Mouse (Mus musculus): ENCODE data around the gene Mfsd4b4.
"Not testable (repeated sequence)": the region's sequence is repeated elsewhere in the genome, so short reads cannot be mapped to it uniquely, and the experiment has no call there.

The Mfsd4b4 gene

GRCm38 (mm10) chr10:39898874-39899371, at the start of gene Mfsd4b4:
Mfsd4b4 (minus strand) TSS chr10:39899238.
- DNase-seq (ENCODE audit: low read depth, low spot score): peak; percentile 92

DNA sequence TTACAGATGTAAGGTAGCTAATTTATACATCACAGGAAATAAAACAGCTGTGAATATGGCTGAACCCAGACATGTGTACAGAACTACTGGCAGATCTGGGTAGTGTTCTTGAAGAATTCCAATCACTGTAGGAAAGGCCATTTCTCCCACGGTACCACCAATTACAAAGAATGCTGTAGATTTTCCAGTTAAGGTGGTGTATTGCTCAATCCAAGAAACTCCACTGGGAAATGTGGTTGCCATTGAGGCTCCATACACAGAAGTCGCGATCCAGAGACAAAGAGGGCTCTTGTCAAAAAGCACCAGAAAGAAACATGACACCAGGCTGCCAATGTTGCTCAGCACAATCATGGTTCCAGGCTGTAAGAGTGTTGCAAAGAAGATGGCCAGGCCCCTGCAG, 48.2 kb upstream of the Mfsd4b4 start:
- not testable (repeated sequence) for DNase-seq (ENCODE audit: low read depth, low spot score)

- no peak for DNase-seq (ENCODE audit: low read depth, low spot score)
These were observed 37.5 kb upstream of the Mfsd4b4 start for GRCm38 (mm10) chr10:39936553-39936952.

GRCm38 (mm10) chr10:39926616-39927139, 27.6 kb upstream of the Mfsd4b4 start, which contains the start of gene Mfsd4b2:
Mfsd4b2 (minus strand) TSS chr10:39926923.
- no peak for DNase-seq (ENCODE audit: low read depth, low spot score)

DNA sequence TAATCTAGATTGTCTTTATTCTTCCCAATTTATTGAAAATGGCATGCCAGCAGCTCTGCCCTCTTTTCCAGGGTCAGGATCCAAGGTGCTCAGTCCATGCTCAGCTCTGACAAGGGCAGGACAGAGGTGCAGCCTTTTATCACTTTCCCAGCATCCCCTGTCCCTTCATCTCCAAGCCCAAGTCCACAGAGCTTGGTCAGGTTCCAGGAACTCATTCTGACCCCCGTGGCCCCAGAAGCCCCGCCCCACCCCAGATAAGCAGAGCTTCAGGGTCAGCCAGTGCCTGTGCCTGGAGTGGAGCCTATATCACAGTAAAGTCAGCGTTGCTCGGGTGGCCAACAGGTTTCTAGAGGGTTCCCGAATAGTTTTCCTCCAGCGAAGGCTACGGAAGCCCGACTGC, 25.5 kb upstream of the Mfsd4b4 start:
- DNase-seq (ENCODE audit: low read depth, low spot score): not testable (repeated sequence)

DNA sequence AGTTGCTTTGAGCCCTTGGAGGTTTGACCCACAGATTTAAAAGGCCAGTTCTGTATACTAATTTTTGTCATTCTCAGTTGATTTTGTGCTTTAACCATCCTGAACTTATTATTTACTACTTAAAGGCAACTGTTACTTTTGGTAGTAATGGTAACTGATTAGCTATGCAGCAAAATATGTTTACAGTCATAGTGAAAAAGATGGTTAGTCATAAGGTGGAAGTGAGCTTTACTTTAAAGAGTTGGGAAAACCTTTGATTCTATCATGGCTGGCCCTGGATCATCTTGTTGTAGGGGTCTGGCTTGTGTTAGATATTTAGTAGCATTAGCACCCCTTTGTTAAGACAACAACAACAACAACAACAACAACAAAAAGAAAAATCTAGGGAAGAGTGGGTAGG, 13.6 kb upstream of the Mfsd4b4 start:
- DNase-seq (ENCODE audit: low read depth, low spot score): no peak

DNA sequence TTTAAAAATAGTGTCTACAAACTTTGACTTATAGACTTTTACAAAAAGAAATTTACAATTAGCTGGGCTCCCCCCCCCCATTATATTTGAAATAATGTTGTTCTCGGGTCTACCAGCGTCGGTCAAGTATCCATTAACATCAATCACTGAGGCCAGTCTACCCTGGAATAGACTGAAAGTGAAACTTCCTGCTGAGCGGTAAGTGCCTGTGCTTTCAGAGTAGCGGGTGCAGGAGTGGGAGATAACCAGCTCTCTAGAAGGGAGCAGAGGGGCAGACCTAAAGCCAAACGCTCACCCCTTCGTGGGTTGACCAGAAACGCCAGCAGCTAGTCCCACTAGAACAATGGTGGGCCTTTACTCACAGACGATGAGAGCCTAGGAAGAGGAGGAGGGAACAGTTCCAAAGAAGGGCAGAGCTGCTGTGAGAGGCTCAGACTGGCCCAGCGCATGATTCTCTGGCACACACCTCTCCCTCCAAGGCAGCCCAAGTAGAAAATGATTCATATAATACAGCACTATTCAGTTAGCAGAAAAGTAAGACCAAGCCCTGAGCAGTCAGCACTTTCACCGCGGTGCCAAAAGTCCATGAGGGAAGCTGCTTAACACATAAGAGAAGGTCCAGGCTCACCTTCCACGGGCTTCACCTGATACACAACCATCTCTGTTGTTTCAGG, 9.9 kb upstream of the Mfsd4b4 start:
- DNase-seq (ENCODE audit: low read depth, low spot score): no peak

GRCm38 (mm10) chr10:39906799-39907658, 8.0 kb upstream of the Mfsd4b4 start:
- no peak for DNase-seq (ENCODE audit: low read depth, low spot score)

- no peak for DNase-seq (ENCODE audit: low read depth, low spot score)
These were observed 5.2 kb upstream of the Mfsd4b4 start for GRCm38 (mm10) chr10:39904191-39904590.

- DNase-seq (ENCODE audit: low read depth, low spot score): no peak
These were observed 2.5 kb downstream of the Mfsd4b4 start for GRCm38 (mm10) chr10:39896503-39896902.

DNA sequence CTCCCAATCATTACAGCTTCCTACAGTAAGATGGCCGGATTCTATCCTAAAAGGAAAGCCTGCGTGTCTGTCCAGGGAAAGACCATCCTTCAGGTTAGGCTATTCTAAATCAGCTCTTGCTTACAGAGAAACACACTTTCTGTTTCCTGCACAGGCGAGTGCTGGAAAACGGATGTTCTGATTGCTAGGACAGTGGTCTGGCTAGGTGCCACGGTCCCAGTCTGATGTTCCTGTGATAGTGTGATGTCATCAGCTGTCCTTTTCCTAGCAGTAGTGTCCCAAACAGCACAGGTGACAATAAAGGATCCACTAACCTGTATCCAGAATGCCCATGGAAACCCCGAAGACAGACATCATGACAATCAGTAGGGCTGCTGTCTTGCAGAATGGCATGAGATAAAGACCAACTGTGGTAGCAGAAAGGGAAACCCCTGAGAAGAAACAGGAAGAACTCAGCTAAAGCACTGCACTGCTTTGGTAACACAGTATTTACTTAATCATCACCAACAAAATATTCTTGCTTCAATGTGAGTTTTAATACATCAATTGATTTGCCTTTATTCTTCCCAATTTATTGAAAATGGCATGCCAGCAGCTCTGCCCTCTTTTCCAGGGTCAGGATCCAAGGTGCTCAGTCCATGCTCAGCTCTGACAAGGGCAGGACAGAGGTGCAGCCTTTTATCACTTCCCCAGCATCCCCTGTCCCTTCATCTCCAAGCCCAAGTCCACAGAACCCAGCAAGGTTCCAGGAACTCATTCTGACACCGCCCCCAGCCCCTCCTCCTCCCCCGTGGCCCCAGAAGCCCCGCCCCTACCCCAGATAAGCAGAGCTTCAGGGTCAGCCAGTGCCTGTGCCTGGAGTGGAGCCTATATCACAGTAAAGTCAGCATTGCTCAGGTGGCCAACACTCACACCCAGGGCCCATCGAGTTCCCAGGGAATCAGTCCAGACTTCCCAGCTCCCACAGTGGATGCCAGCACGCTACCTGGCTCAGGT, 5.0 kb downstream of the Mfsd4b4 start:
- DNase-seq (ENCODE audit: low read depth, low spot score): no peak

DNA sequence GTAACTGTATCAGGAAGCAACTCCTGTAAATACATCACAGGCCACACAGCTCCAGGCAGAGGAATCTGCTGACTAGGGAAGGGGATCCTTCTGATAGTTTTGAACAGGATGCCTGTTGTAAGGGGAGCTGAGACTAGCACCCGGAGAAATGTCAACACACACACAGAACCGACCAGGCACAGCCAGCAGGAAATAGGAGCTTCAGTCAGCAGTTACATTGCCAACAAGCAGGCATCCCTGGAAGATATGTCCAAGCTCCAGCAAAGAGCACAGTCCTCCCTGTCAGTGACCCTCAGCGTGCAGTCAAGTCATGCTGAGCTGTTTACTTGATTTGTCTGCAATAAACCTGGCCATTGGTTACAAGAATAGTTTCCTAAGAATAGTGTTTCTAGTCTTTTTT, 10.4 kb downstream of the Mfsd4b4 start:
- no peak for DNase-seq (ENCODE audit: low read depth, low spot score)

DNA sequence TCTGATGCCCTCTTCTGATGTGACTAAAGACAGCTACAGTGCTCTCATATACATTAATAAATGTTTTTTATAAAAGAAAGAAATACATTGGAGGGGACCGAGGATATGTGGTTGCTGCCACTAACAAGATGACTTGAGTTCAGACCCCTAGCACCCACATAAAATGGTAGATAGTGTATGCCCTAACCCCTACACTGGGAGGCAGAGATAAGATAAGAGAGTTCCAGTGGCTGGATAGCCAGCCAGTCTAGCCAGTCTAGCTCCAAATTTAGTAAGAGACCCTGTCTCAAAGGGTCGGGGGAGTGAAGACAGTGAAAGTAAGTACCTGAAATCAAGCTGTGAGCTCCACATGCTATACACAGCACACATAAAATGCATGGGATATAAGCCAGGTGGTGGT, 33.5 kb downstream of the Mfsd4b4 start:
- no peak for DNase-seq (ENCODE audit: low read depth, low spot score)

GRCm38 (mm10) chr10:39842621-39843020, 56.4 kb downstream of the Mfsd4b4 start:
- peak; percentile 29 for DNase-seq (ENCODE audit: low read depth, low spot score)
